Mouse (Mus musculus) layer of hippocampus, adult 18-20 months (tissue): ENCODE results near the gene Lrriq4. TPM values are rescaled to one million over a fixed set of nuclear protein-coding genes. Genes with fewer than 3 reads are reported as not detected.
"Not testable (repeated sequence)": the region's sequence is repeated elsewhere in the genome, so short reads cannot be mapped to it uniquely, and the experiment has no call there.

Experiments used
- DNase-seq, 2 experiments: peaks; one replicate each; pipeline ENCODE4 v3.0.0; 2022; ENCODE audit warnings: low spot score in 2 of 2
- total RNA-seq, 2 experiments: library from RNA; stranded (reverse); gene quantifications; 2 replicates each; pipeline ENCODE4 v1.2.3; 2021

Lrriq4 gene
- total RNA-seq, 2 experiments from 2014 or later: not detected

DNA sequence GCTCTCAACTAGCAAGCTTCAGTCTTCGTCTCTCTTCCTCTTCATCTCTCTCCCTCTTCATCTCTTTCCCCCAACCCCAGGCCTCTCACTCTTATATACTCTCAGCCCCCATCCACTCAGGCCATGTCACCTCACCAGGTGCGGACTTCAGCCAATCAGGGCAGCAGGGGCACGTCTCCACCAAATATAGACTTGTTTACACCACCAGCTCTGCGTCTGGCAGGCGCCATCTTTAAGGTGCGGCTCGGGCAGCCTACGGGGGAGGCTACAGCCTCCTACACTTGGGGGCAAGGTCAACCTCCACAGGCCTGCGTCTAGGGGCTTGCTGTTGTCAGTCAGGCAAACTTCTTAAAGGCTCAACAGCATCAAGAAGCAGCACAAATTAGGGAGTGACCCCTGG is 14.2 kb downstream of the Lrriq4 start:
- DNase-seq: no peak

DNA sequence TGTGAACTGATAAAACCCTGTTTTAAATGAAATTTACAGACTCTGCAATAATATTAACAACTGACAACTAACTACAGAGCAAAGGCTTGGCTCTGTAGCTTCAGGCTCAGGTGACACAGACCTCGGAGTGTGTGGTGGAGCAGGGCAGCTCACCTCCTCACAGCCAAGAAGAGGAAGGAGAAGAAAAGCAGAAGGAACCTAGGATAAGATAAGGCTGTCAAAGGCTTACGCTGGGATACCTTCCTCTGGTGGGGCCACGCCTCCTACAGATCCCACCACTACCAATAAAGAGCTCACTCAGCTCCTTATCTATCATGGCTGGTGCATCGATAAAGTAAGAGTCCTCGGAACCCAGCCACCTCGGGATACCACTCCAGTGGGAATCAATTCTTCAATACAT is 38.9 kb downstream of the Lrriq4 start:
- no peak for DNase-seq

DNA sequence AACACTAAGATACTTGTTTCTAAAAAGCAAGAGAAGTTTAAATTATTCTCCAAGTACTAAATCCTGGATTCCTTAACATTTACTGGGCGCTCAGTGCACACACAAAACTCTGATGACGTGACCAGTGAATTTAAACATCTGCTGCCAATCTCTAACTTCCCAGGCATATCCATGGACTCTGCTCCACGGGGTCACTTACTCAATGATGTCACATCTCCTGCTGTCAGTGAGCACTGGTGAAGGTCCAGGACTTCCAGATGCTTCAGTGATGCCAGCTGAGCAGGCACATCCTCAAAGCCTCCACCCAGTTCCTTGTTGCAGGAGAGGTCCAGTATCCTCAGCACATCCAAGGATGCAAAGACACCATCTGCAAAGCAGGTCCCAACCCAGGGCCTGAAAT is 42.9 kb downstream of the Lrriq4 start:
- no peak for DNase-seq

DNA sequence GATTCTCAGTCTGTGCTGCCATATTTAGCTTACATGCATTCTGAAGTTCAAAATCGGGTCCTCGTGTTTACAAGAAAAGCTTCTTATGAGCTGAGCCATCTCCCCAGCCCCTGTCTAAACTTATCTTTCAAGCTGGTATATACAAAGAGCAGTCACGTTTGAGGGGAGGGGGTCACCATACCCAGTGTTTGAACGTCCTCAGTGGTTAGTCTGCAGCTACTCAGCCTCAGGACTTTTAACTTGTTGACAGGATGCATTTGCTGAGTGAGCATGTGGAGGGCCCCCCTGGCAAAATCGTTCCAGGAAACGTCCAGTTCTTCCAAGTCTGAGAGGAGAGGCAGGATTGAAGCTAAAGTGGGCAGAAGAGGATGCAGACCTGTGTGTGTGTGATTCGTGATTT is 46.7 kb downstream of the Lrriq4 start:
- no peak for DNase-seq

DNA sequence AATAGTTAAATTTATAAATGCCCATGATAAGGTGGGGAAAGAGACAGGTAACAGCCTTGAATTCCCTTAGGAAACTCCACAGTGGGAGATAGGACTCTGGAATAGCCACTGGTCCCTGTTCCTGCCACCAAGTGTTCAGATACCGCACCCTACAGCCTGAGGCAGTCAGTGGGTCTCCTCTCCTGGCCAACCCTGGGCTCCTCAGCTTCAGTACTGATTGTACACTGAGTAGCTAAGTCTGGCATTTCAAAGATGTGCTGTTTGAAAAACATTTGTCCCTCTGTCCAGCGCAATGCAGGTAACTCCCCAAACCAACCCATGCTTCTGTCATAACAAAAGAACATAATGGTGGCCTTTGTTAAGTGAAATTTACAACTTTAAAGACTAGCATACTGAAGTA is 51.4 kb downstream of the Lrriq4 start:
- no peak for DNase-seq

DNA sequence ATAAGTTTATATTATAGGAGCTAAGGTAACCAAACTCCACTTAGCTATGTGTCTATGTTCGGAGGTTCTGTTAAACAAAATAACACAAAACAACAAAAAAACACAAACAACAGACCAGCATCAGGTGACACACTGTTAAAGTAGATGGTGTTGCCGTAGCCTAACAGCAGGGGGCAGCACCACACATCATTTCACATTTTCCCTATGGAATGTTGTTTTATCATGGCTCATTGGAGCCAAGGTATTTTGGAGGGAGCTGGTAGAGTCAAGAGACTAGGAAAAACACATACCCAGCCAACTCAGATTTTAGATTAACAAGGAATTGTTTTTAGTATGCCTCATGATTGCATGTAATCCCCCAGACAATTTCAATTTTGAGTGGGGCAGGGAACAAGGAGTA is 52.0 kb downstream of the Lrriq4 start:
- DNase-seq: peak; percentile 5 to 73

DNA sequence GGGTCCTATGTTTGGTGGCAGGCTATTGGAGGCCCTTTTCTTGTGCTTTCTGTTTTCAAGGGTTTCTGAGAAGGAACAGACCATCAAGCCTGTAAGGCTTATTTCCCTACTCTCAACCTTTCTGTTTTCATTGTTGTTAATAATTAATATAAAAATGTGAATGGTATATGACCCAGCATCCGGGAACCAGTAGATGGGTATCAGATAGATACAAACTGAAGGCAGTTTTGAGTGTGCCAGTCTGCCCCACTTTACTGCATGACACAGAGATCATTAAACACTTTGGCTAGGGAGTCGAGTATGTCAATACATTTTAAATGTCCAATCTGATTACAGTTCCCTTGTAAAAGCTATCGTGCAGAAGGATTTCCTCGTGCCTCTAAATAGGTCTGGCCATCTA is 53.6 kb downstream of the Lrriq4 start:
- DNase-seq: no peak

DNA sequence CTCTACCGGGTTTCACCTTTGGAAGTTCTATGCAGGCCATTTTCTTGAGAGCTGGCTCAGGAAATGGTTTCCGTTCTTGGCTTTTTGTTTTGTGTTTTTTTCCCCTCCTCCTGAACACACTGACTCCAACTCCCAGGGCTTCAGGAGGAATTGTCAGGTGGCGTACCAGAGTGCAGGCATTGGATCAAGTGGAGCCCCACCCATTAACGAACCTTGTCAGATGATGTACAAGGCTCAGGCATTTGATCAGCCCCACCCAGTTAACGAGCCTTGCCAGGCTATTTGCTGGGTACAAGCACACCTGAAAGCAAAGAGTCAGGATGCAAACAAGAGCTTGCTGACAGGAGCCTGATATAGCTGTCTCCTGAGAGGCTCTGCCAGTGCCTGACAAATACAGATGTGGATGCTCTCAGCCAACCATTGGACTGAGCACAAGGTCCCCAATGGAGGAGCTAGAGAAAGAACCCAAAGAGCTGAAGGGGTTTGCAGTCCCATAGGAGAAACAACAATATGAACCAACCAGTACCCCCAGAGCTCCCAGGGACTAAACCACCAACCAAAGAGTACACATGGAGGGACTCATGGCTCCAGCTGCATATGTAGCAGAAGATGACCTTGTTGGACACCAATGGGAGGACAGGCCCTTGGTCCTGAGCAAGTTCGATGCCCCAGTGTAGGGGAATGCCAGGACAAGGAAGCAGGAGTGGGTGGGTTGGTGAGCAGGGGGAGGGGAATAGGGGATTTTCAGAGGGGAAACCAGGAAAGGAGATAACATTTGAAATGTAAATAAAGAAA is 55.6 kb downstream of the Lrriq4 start, which contains the start of gene Lrrc31:
TSS of gene Lrrc31 (minus strand) at position 133 of the 795 bp plus-strand sequence.
- DNase-seq: not testable (repeated sequence)

DNA sequence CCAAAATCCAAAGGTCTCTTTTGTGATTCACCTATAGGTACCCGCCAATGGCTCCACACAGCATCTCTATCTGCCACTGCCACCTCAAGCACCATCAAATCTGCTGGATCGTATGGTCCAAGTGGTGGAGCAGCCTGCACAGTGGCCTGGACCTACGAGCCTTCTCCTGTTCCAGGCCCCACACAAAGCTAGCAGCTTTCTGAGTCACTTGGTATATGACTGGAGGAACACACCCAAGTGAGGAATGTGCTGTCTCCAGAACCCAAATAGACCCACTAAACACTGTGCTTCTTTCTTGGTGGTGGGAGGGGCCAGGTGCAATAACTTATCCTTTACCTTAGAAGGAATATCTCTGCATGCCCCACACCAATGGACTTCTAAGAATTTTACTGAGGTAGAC is 61.7 kb downstream of the Lrriq4 start:
- no peak for DNase-seq

DNA sequence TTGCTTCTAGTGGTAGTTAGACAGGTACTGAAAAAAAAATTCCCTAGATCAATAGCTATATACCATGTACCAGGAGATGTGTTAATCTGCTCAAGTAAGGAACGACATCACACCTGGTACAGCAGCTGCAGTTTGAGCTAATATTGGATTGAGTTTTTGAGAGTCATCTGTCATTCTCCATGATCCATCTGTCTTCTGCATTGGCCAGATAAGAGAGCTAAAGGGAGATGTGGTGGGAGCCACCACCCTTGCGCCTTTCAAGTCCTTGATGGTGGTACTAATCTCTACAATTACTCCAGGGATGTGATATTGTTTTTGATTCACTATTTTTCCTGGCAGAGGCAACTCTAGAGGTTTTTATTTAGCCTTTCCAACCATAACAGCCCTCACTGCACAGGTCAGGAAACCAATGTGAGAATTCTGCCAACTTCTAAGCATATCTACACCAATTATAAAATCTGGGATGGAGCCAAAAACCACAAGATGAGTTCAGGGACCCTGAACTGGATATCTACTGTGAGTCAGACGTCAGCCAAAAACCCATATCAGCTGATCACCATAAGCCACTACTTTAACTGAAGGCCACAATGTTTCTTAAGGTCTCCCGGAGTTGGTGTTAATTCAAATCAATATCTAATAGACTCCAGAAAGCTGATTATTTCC is 62.4 kb downstream of the Lrriq4 start:
- no peak for DNase-seq

DNA sequence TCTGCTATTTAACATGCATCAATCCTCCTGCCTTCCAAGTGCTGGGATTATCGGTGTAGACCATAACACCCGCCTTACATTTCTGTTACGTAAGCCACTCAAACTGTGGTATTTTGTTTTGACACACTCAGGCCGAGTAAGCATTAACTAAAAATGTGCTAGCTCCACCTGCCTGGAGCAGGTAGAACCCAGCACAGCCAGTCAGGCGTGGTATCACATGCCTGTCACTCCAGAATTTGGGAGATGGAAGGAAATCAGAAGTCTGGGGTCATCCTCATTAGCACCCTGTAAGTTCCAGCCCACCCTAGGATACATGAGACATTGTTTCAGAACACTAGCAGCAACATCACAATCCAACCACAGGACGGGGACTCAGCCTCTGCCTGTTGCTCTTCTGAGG is 65.9 kb downstream of the Lrriq4 start:
- DNase-seq: no peak

DNA sequence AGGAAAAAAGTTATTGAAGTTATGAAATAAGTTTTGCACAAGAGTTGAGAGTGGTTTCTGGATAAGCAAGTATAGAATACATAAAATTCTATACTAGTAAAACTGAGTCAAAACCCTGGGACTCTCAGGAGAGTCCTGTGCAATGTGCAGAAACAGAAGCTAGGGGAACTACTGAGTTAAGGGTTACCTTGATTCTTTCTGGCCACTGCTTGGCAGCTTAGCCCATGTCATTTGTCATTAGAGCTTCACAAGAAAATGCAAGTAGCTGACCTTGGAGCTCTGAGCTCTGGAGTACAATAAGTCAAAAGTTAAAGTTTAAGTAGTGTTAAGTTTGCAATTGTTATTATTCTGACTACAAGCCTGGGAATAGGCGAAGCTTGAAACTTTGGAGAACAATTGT is 69.0 kb downstream of the Lrriq4 start:
- DNase-seq: no peak

DNA sequence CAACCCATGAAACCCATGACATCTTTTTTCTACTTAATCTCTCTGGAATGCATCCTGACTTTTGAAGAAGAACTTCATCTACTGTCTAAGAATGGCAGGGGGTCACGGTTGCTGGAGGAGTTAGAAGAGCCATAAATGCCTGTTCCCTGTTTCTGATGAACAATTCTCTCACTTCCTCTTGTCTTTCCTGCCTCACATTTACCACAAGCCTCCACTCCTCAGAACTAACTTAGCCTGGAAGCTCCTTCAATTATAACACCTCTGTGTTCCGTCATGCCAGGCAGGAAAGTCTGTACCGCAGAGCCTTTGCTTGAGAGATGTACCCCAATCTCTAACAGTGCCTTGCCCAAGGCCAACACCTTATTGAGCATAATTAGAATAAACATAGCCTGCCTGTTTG is 74.3 kb downstream of the Lrriq4 start:
- no peak for DNase-seq

Other genes starting within 250 kb of the Lrriq4 start
- gene Mecom, start 96.5 kb upstream of the Lrriq4 start, total RNA-seq: 1 to 10 TPM; 2.4 to 3.1 TPM
- gene Actrt3, start 44.6 kb upstream of the Lrriq4 start, total RNA-seq: under 1 TPM; 0.38 to 0.79 TPM
- gene Mynn, start 42.4 kb upstream of the Lrriq4 start, total RNA-seq: 10 to 100 TPM; 15.3 to 16.6 TPM
- gene Lrrc34, start 3.4 kb downstream of the Lrriq4 start, total RNA-seq: under 1 TPM in 1 of 2 experiments, not detected in 1; 0.37 TPM
- gene Lrrc31, start 55.3 kb downstream of the Lrriq4 start, total RNA-seq: not detected
- gene Samd7, start 101.8 kb downstream of the Lrriq4 start, total RNA-seq: not detected
- 10 to 100 TPM; 96.6 to 99.3 TPM for gene Sec62, start 148.4 kb downstream of the Lrriq4 start, total RNA-seq
- gene Gpr160, start 211.4 kb downstream of the Lrriq4 start, total RNA-seq: 1 to 10 TPM; 1.0 to 1.7 TPM